Mouse (Mus musculus): ENCODE data around the gene AW822073.

GRCm38 (mm10) chr10:58255954-58256353, 31.2 kb upstream of the AW822073 start:
- TF ChIP-seq POLR2A (IDR thresholded peaks at IDR 0.05; ENCODE audit: borderline replicate concordance, extremely low read depth, low read depth, low read length) = no peak
- TF ChIP-seq CTCF (IDR thresholded peaks at IDR 0.05; ENCODE audit: insufficient read depth, low read length) = no peak
